Mouse (Mus musculus): ENCODE measurements around the gene Cgas. TPM values are rescaled to one million over a fixed set of nuclear protein-coding genes. Genes with fewer than 3 reads are reported as not detected.

Cgas gene
- polyA plus RNA-seq, 1 experiment from 2014 or later, result 0.86 TPM

DNA sequence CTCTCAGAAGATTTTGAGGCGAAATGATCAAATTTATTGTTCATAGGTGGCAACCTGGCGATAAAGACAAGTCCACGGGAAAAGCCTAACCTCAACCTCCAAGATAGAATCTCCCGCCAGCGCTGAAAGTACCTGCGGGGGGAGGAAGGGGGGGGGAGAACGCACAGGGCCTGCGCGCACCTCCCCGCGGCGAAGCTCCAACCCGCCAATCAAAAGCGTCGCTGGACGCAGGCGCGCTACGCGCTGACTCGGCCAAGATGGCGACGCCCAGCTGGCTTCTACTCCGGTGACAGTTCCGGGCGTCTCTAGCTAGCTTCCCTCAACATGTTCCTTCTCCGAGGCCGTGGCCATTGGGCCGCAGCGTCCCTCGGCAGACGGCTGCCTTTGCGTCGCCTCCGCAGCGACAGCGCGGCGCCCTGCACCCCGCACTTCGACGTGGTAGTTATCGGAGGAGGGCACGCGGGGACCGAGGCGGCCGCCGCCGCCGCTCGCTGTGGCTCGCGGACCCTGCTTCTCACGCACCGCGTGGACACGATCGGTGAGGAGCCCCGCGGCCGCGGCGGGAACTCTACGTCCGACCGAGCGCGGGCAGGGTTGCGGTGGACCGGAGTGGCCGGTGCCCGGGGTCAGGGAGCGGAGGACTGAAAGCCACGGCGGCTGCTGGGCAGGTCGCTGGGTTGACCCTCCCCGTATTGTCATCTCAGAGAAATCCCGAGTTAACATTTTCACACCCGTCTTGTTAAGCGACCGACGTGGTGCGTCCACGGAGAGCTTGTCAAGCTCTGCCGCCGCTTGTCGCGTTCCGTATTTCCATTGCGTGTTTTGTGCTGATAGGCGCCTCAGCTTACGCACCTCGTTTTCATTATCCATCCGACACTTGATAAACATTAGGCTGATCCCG lies 5.2 kb upstream of the Cgas start, which contains the start of the genes Mto1 and Gm17324:
Gene Mto1 (plus strand): TSS at position 236 of the 901 bp plus-strand sequence.
Gene Gm17324 (minus strand): TSS at position 814 of the 901 bp plus-strand sequence.
- TF ChIP-seq EP300 (IDR thresholded peaks at IDR 0.05) (no peak), CTCF (IDR thresholded peaks at IDR 0.05) (no peak)

DNA sequence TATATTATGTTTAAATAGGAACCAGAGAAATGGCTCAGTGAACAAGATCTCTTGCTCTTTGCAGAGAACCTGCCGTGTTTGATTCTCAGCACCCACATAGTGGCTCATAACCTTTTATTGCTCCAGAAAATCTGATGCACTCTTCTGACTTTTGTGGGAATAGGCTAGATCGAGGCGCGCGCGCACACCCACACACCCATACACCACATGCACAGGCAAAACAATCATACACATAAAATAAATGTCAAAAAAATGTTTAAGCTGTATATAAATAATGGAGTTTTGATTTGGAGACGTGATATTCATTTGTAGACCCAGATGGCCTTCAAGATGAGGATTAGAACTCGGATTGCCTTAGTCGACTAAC lies 4.6 kb upstream of the Cgas start:
- peaks cover 1% of the 10 kb centered on the region; the same call in 1 of the 2 replicates for H3K27me3 ChIP-seq (replicated peaks; ENCODE audit: insufficient read depth, low read length)
- H3K4me1 ChIP-seq (ENCODE audit: insufficient read depth, low read depth, low read length), result peaks cover 5% of the 10 kb centered on the region; the same call in 1 of the 2 replicates
- peak overlapping the region; percentile 96 for H3K4me3 ChIP-seq (ENCODE audit: low read depth, low read length)
- peak overlapping the region; percentile 78 for H3K4me2 ChIP-seq (replicated peaks; ENCODE audit: low read depth, low read length)
- 30% methylated on average over 9 of the region's 9 CpGs for WGBS
- ATAC-seq (no peak), DNase-seq (ENCODE audit: low spot score) (no peak)
- no peak overlapping the region for H3K9ac ChIP-seq (replicated peaks; ENCODE audit: low read depth)
- TF ChIP-seq EP300 (IDR thresholded peaks at IDR 0.05) (no peak), CTCF (IDR thresholded peaks at IDR 0.05) (no peak)
- no peak overlapping the region for H3K27ac ChIP-seq (ENCODE audit: low read length)
- no peaks in the 10 kb centered on the region for H3K9me3 ChIP-seq (ENCODE audit: low read length)
- H3K36me3 ChIP-seq (ENCODE audit: insufficient read depth, low read length), result no peaks in the 10 kb centered on the region

More for the DNA sequence above, 5.2 kb upstream of the Cgas start, which contains the start of the genes Mto1 and Gm17324:
- Histone ChIP-seq H3K4me2 (replicated peaks; ENCODE audit: low read depth, low read length) (peak within 1 kb of the TSS; percentile 78), H3K9ac (replicated peaks; ENCODE audit: low read depth) (peak within 1 kb of the TSS; percentile 89), H3K4me1 (ENCODE audit: insufficient read depth, low read depth, low read length) (peaks cover 5% of the 10 kb centered on the region; the same call in 1 of the 2 replicates), H3K27ac (ENCODE audit: low read length) (peak within 1 kb of the TSS; percentile 92), H3K9me3 (ENCODE audit: low read length) (no peaks in the 10 kb centered on the region), H3K4me3 (ENCODE audit: low read depth, low read length) (peak within 1 kb of the TSS; percentile 96), H3K36me3 (ENCODE audit: insufficient read depth, low read length) (peaks cover 1% of the 10 kb centered on the region; the same call in 1 of the 2 replicates), H3K27me3 (replicated peaks; ENCODE audit: insufficient read depth, low read length) (no peaks in the 10 kb centered on the region; the same call in 1 of the 2 replicates)
- DNase-seq (ENCODE audit: low spot score) (peak; percentile 93), ATAC-seq (peak; percentile 96)
- under 1% methylated on average over 73 of the region's 96 CpGs for WGBS

DNA sequence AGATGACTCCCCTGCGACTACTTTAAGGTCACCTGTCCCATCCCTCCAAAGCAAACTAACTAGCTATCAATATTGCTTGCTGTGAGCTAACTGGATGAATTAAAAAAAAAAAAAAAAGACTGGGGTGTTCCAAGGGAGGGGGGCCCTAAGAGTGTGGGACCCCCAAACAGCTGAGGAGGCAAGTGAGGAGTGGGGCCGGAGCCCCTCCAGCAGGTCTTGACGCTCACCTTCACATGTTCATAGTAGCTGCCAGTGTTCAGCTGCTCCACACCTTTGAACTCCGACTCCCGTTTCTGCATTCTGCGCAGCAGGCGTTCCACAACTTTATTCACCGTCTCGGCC lies 829 bp downstream of the Cgas start:
- Histone ChIP-seq H3K27ac (ENCODE audit: low read length) (no peak overlapping the region), H3K9me3 (ENCODE audit: low read length) (no peaks in the 10 kb centered on the region), H3K4me3 (ENCODE audit: low read depth, low read length) (peak overlapping the region; percentile 51), H3K36me3 (ENCODE audit: insufficient read depth, low read length) (no peaks in the 10 kb centered on the region), H3K9ac (replicated peaks; ENCODE audit: low read depth) (no peak overlapping the region), H3K4me2 (replicated peaks; ENCODE audit: low read depth, low read length) (peak overlapping the region; percentile 90), H3K27me3 (replicated peaks; ENCODE audit: insufficient read depth, low read length) (peaks cover 8% of the 10 kb centered on the region; the same call in 1 of the 2 replicates), H3K4me1 (ENCODE audit: insufficient read depth, low read depth, low read length) (0 out of 2 replicates have a peak, but pooled peaks cover 5% of the 10 kb centered on the region)
- no peak for TF ChIP-seq EP300 (IDR thresholded peaks at IDR 0.05)
- TF ChIP-seq CTCF (IDR thresholded peaks at IDR 0.05), result no peak
- DNase-seq (ENCODE audit: low spot score) (no peak), ATAC-seq (peak; percentile 11; the same call in 1 of the 2 replicates)
- whole genome bisulfite sequencing, result 4% methylated on average over 9 of the region's 9 CpGs

DNA sequence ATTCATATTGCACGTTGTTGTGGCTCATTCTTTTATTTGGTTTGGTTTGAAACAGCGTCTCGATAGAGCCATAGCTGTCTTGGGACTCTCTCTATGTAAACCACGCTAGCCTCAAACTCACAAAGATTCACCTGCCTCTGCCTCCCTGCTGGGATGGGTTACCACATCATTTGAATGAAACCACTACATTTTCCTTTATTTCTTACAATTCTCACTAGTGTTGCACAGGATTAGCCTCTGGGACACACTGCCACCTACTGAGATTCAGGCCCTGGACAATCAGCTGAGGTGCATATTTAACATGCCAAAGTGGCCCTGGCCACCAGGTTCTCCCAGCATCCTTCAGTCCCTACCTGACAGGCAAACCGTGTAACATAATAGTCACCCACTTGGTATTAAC lies 3.6 kb downstream of the Cgas start:
- Histone ChIP-seq H3K27me3 (replicated peaks; ENCODE audit: insufficient read depth, low read length) (peaks cover 8% of the 10 kb centered on the region; the same call in 1 of the 2 replicates), H3K4me2 (replicated peaks; ENCODE audit: low read depth, low read length) (no peak overlapping the region), H3K4me3 (ENCODE audit: low read depth, low read length) (no peak overlapping the region), H3K9ac (replicated peaks; ENCODE audit: low read depth) (no peak overlapping the region), H3K4me1 (ENCODE audit: insufficient read depth, low read depth, low read length) (0 out of 2 replicates have a peak, but pooled peaks cover 5% of the 10 kb centered on the region), H3K9me3 (ENCODE audit: low read length) (no peaks in the 10 kb centered on the region), H3K36me3 (ENCODE audit: insufficient read depth, low read length) (no peaks in the 10 kb centered on the region), H3K27ac (ENCODE audit: low read length) (no peak overlapping the region)
- ATAC-seq, result no peak
- no peak for DNase-seq (ENCODE audit: low spot score)
- peak; percentile 22 for TF ChIP-seq CTCF (IDR thresholded peaks at IDR 0.05)
- no peak for TF ChIP-seq EP300 (IDR thresholded peaks at IDR 0.05)
- WGBS, result 68% methylated on average over 5 of the region's 5 CpGs

DNA sequence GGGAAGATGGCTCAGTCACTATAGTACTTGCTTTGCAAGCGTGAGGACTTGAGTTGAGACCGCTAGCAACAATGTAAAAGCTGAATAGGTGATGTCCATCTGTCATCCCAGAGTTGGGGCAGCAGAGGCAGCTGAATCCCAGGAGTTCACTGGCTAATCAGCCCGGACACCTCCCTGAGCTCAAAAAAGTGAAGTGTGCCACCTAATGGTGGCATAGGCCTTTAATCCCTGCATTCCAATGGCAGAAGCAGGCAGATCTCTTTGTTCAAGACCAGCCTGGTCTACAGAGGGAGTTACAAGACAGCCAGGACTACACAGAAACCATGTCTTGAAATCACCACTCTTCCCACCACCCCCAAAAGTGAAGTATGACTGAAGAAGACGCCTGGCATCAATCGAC lies 10.6 kb downstream of the Cgas start:
- H3K4me1 ChIP-seq (ENCODE audit: insufficient read depth, low read depth, low read length), result no peaks in the 10 kb centered on the region
- ATAC-seq, result no peak
- H3K4me2 ChIP-seq (replicated peaks; ENCODE audit: low read depth, low read length), result no peak overlapping the region
- H3K36me3 ChIP-seq (ENCODE audit: insufficient read depth, low read length), result no peaks in the 10 kb centered on the region
- 90% methylated on average over 5 of the region's 5 CpGs for WGBS
- no peaks in the 10 kb centered on the region for H3K27me3 ChIP-seq (replicated peaks; ENCODE audit: insufficient read depth, low read length)
- no peaks in the 10 kb centered on the region for H3K9me3 ChIP-seq (ENCODE audit: low read length)
- no peak overlapping the region for H3K9ac ChIP-seq (replicated peaks; ENCODE audit: low read depth)
- TF ChIP-seq CTCF (IDR thresholded peaks at IDR 0.05), result peak; percentile 24; the same call in 1 of the 2 replicates
- TF ChIP-seq EP300 (IDR thresholded peaks at IDR 0.05), result no peak
- no peak overlapping the region for H3K27ac ChIP-seq (ENCODE audit: low read length)
- no peak overlapping the region for H3K4me3 ChIP-seq (ENCODE audit: low read depth, low read length)
- no peak for DNase-seq (ENCODE audit: low spot score)

DNA sequence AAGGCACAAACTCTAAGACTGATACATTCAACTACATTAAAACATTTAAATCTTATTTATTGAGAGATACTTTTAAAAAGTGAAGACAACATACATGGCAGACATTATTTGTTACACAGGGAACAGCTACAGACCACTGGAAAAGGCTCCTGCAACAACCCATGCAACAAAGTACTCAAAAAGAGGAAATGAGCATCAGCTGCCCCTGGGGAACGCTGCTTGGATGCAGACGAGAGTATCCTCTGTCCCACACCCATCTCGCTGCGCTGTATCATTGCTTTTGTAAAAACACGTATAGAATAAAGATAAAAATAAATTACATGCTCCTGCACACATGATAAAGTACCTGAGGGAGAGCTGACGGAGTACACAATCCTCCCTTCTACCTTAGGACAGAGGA lies 12.6 kb downstream of the Cgas start:
- ATAC-seq (no peak), DNase-seq (ENCODE audit: low spot score) (no peak)
- TF ChIP-seq CTCF (IDR thresholded peaks at IDR 0.05) (no peak), EP300 (IDR thresholded peaks at IDR 0.05) (no peak)
- H3K27me3 ChIP-seq (replicated peaks; ENCODE audit: insufficient read depth, low read length), result no peaks in the 10 kb centered on the region
- H3K9me3 ChIP-seq (ENCODE audit: low read length), result no peaks in the 10 kb centered on the region
- H3K27ac ChIP-seq (ENCODE audit: low read length), result no peak overlapping the region
- no peak overlapping the region for H3K4me3 ChIP-seq (ENCODE audit: low read depth, low read length)
- H3K4me2 ChIP-seq (replicated peaks; ENCODE audit: low read depth, low read length), result no peak overlapping the region
- no peaks in the 10 kb centered on the region for H3K4me1 ChIP-seq (ENCODE audit: insufficient read depth, low read depth, low read length)
- H3K9ac ChIP-seq (replicated peaks; ENCODE audit: low read depth), result no peak overlapping the region
- 68% methylated on average over 6 of the region's 6 CpGs for WGBS
- no peaks in the 10 kb centered on the region for H3K36me3 ChIP-seq (ENCODE audit: insufficient read depth, low read length)
